Mouse (Mus musculus): ENCODE results near the gene Gtdc1. TPM values are rescaled to one million over a fixed set of nuclear protein-coding genes. Genes with fewer than 3 reads are reported as not detected.

Gene Gtdc1
- polyA plus RNA-seq (2016; fragmentation: Nextera tagmentation; extraction: Ambion mirVana) = 13.7 and 16.1 TPM in 2 replicates

GRCm38 (mm10) chr2:44927482-44927811, at the start of gene Gtdc1:
Gene Gtdc1, minus strand, starts transcription at chr2:44927657.
- H3K27me3 ChIP-seq = no peaks in the 10 kb centered on the region
- no peaks in the 10 kb centered on the region for H3K9me3 ChIP-seq
- peak within 1 kb of the TSS; percentile 78 for H3K4me3 ChIP-seq
- peak within 1 kb of the TSS; percentile 93 for H3K27ac ChIP-seq (replicated peaks)
- H3K4me2 ChIP-seq (replicated peaks) = peak within 1 kb of the TSS; percentile 73
- H3K9ac ChIP-seq (replicated peaks) = peak within 1 kb of the TSS; percentile 75
- H3K36me3 ChIP-seq = no peaks in the 10 kb centered on the region
- ATAC-seq (ENCODE audit: low FRiP score, low read depth) = no peak
- peaks cover 10% of the 10 kb centered on the region; the same call in 1 of the 2 replicates for H3K4me1 ChIP-seq
- WGBS = under 1% methylated on average over 25 of the region's 27 CpGs

GRCm38 (mm10) chr2:44977051-44977450, 49.6 kb upstream of the Gtdc1 start:
- Histone ChIP-seq H3K9ac (replicated peaks) (no peak overlapping the region), H3K36me3 (no peaks in the 10 kb centered on the region), H3K4me3 (no peak overlapping the region), H3K27me3 (no peaks in the 10 kb centered on the region), H3K27ac (replicated peaks) (no peak overlapping the region), H3K4me1 (peaks cover 11% of the 10 kb centered on the region), H3K4me2 (replicated peaks) (no peak overlapping the region), H3K9me3 (no peaks in the 10 kb centered on the region)
- no peak for ATAC-seq (ENCODE audit: low FRiP score, low read depth)
- WGBS = 86% methylated on average over 3 of the region's 3 CpGs

- Histone ChIP-seq H3K9ac (replicated peaks) (no peak overlapping the region), H3K36me3 (no peaks in the 10 kb centered on the region), H3K27ac (replicated peaks) (no peak overlapping the region), H3K4me2 (replicated peaks) (no peak overlapping the region), H3K4me1 (peaks cover 11% of the 10 kb centered on the region), H3K4me3 (no peak overlapping the region), H3K9me3 (no peaks in the 10 kb centered on the region), H3K27me3 (no peaks in the 10 kb centered on the region)
- WGBS = 48% methylated on average over 4 of the region's 4 CpGs
- ATAC-seq (ENCODE audit: low FRiP score, low read depth) = no peak
These were observed 49.0 kb upstream of the Gtdc1 start for GRCm38 (mm10) chr2:44976484-44976883.

GRCm38 (mm10) chr2:44973828-44974227, 46.4 kb upstream of the Gtdc1 start:
- no peaks in the 10 kb centered on the region; the same call in 1 of the 2 replicates for H3K4me1 ChIP-seq
- no peak overlapping the region for H3K4me2 ChIP-seq (replicated peaks)
- ATAC-seq (ENCODE audit: low FRiP score, low read depth) = no peak
- H3K4me3 ChIP-seq = no peak overlapping the region
- H3K27ac ChIP-seq (replicated peaks) = no peak overlapping the region
- H3K27me3 ChIP-seq = no peaks in the 10 kb centered on the region
- no peaks in the 10 kb centered on the region for H3K9me3 ChIP-seq
- H3K9ac ChIP-seq (replicated peaks) = no peak overlapping the region
- 92% methylated on average over 6 of the region's 6 CpGs for WGBS
- no peaks in the 10 kb centered on the region for H3K36me3 ChIP-seq

GRCm38 (mm10) chr2:44970087-44970646, 42.7 kb upstream of the Gtdc1 start:
- Histone ChIP-seq H3K4me1 (no peaks in the 10 kb centered on the region), H3K27ac (replicated peaks) (no peak overlapping the region), H3K9ac (replicated peaks) (no peak overlapping the region), H3K4me3 (no peak overlapping the region), H3K27me3 (no peaks in the 10 kb centered on the region), H3K36me3 (no peaks in the 10 kb centered on the region), H3K9me3 (no peaks in the 10 kb centered on the region), H3K4me2 (replicated peaks) (no peak overlapping the region)
- no peak for ATAC-seq (ENCODE audit: low FRiP score, low read depth)
- 90% methylated on average over 6 of the region's 6 CpGs for WGBS

GRCm38 (mm10) chr2:44969640-44970039, 42.2 kb upstream of the Gtdc1 start:
- Histone ChIP-seq H3K4me3 (no peak overlapping the region), H3K9ac (replicated peaks) (no peak overlapping the region), H3K4me2 (replicated peaks) (no peak overlapping the region), H3K36me3 (no peaks in the 10 kb centered on the region), H3K27me3 (no peaks in the 10 kb centered on the region), H3K27ac (replicated peaks) (no peak overlapping the region), H3K9me3 (no peaks in the 10 kb centered on the region), H3K4me1 (no peaks in the 10 kb centered on the region)
- ATAC-seq (ENCODE audit: low FRiP score, low read depth) = no peak
- WGBS = 92% methylated on average over 1 of the region's 1 CpGs

- no peak overlapping the region for H3K27ac ChIP-seq (replicated peaks)
- H3K27me3 ChIP-seq = no peaks in the 10 kb centered on the region
- no peak overlapping the region for H3K9ac ChIP-seq (replicated peaks)
- 80% methylated on average over 2 of the region's 2 CpGs for WGBS
- H3K4me3 ChIP-seq = no peak overlapping the region
- no peaks in the 10 kb centered on the region for H3K36me3 ChIP-seq
- H3K4me1 ChIP-seq = no peaks in the 10 kb centered on the region
- H3K4me2 ChIP-seq (replicated peaks) = no peak overlapping the region
- H3K9me3 ChIP-seq = no peaks in the 10 kb centered on the region
- ATAC-seq (ENCODE audit: low FRiP score, low read depth) = no peak
These were observed 41.8 kb upstream of the Gtdc1 start for GRCm38 (mm10) chr2:44969226-44969625.

- 85% methylated on average over 2 of the region's 2 CpGs for WGBS
- no peaks in the 10 kb centered on the region for H3K4me1 ChIP-seq
- no peaks in the 10 kb centered on the region for H3K36me3 ChIP-seq
- H3K9ac ChIP-seq (replicated peaks) = no peak overlapping the region
- no peak overlapping the region for H3K27ac ChIP-seq (replicated peaks)
- no peak overlapping the region for H3K4me2 ChIP-seq (replicated peaks)
- no peak overlapping the region for H3K4me3 ChIP-seq
- H3K27me3 ChIP-seq = no peaks in the 10 kb centered on the region
- ATAC-seq (ENCODE audit: low FRiP score, low read depth) = no peak
- no peaks in the 10 kb centered on the region for H3K9me3 ChIP-seq
These were observed 38.5 kb upstream of the Gtdc1 start for GRCm38 (mm10) chr2:44965834-44966555.

GRCm38 (mm10) chr2:44962620-44963019, 35.2 kb upstream of the Gtdc1 start:
- no peak overlapping the region for H3K4me3 ChIP-seq
- 86% methylated on average over 5 of the region's 5 CpGs for WGBS
- H3K27ac ChIP-seq (replicated peaks) = no peak overlapping the region
- H3K4me1 ChIP-seq = no peaks in the 10 kb centered on the region
- no peaks in the 10 kb centered on the region for H3K9me3 ChIP-seq
- no peak overlapping the region for H3K9ac ChIP-seq (replicated peaks)
- no peak overlapping the region for H3K4me2 ChIP-seq (replicated peaks)
- ATAC-seq (ENCODE audit: low FRiP score, low read depth) = no peak
- H3K36me3 ChIP-seq = no peaks in the 10 kb centered on the region
- no peaks in the 10 kb centered on the region for H3K27me3 ChIP-seq

- H3K27ac ChIP-seq (replicated peaks) = no peak overlapping the region
- WGBS = 94% methylated on average over 4 of the region's 4 CpGs
These were observed 33.7 kb upstream of the Gtdc1 start for GRCm38 (mm10) chr2:44961192-44961591.

GRCm38 (mm10) chr2:44960561-44960960, 33.1 kb upstream of the Gtdc1 start:
- no peak overlapping the region for H3K4me3 ChIP-seq
- WGBS = 90% methylated on average over 3 of the region's 3 CpGs
- ATAC-seq (ENCODE audit: low FRiP score, low read depth) = no peak
- no peak overlapping the region for H3K27ac ChIP-seq (replicated peaks)
- no peaks in the 10 kb centered on the region for H3K9me3 ChIP-seq
- H3K4me2 ChIP-seq (replicated peaks) = no peak overlapping the region
- H3K27me3 ChIP-seq = no peaks in the 10 kb centered on the region
- no peak overlapping the region for H3K9ac ChIP-seq (replicated peaks)
- no peaks in the 10 kb centered on the region for H3K4me1 ChIP-seq
- H3K36me3 ChIP-seq = no peaks in the 10 kb centered on the region

More at GRCm38 (mm10) chr2:44961192-44961591, 33.7 kb upstream of the Gtdc1 start:
- no peak for ATAC-seq (ENCODE audit: low FRiP score, low read depth)
- Histone ChIP-seq H3K4me3 (no peak overlapping the region), H3K36me3 (no peaks in the 10 kb centered on the region), H3K9ac (replicated peaks) (no peak overlapping the region), H3K27me3 (no peaks in the 10 kb centered on the region), H3K4me1 (no peaks in the 10 kb centered on the region), H3K9me3 (no peaks in the 10 kb centered on the region), H3K4me2 (replicated peaks) (no peak overlapping the region)

GRCm38 (mm10) chr2:44957329-44957797, 29.9 kb upstream of the Gtdc1 start:
- Histone ChIP-seq H3K9ac (replicated peaks) (no peak overlapping the region), H3K4me1 (0 out of 2 replicates have a peak, but pooled peaks cover 6% of the 10 kb centered on the region), H3K27me3 (no peaks in the 10 kb centered on the region), H3K9me3 (no peaks in the 10 kb centered on the region), H3K36me3 (no peaks in the 10 kb centered on the region), H3K4me2 (replicated peaks) (no peak overlapping the region), H3K4me3 (no peak overlapping the region), H3K27ac (replicated peaks) (no peak overlapping the region)
- WGBS = 100% methylated on average over 1 of the region's 1 CpGs
- ATAC-seq (ENCODE audit: low FRiP score, low read depth) = no peak
